Mouse (Mus musculus): ENCODE results near the gene Plxna3.
"Not testable (repeated sequence)": the region's sequence is repeated elsewhere in the genome, so short reads cannot be mapped to it uniquely, and the experiment has no call there.

Plxna3 gene

GRCm38 (mm10) chrX:74328725-74329161 lies at the start of gene Plxna3:
Plxna3 (plus strand) TSS chrX:74329066.
- peak; percentile 74 for DNase-seq

- no peak for DNase-seq
These were observed 47.7 kb upstream of the Plxna3 start for GRCm38 (mm10) chrX:74281041-74281731.

GRCm38 (mm10) chrX:74281732-74282394 lies 47.0 kb upstream of the Plxna3 start, which contains the start of the genes Taz and Dnase1l1:
Taz (plus strand) TSS chrX:74281912.
Dnase1l1 (minus strand) TSS chrX:74282337.
- DNase-seq: peak; percentile 91

GRCm38 (mm10) chrX:74282395-74283091 lies 46.3 kb upstream of the Plxna3 start:
- peak; percentile 92 for DNase-seq

GRCm38 (mm10) chrX:74283092-74283437 lies 45.8 kb upstream of the Plxna3 start:
- no peak for DNase-seq

- DNase-seq: no peak
These were observed 35.4 kb upstream of the Plxna3 start for GRCm38 (mm10) chrX:74293431-74293830.

- DNase-seq: peak; percentile 95
These were observed 32.1 kb upstream of the Plxna3 start, which contains the start of gene Atp6ap1 for GRCm38 (mm10) chrX:74296538-74297448. Atp6ap1 (plus strand) TSS chrX:74297097.

GRCm38 (mm10) chrX:74298348-74298747 lies 30.5 kb upstream of the Plxna3 start:
- no peak for DNase-seq

GRCm38 (mm10) chrX:74299721-74300120 lies 29.1 kb upstream of the Plxna3 start:
- no peak for DNase-seq

- peak; percentile 82 for DNase-seq
These were observed 23.8 kb upstream of the Plxna3 start, which contains the start of gene Gdi1 for GRCm38 (mm10) chrX:74304867-74305700. Gdi1 (plus strand) TSS chrX:74304998.

GRCm38 (mm10) chrX:74312540-74313464 lies 16.1 kb upstream of the Plxna3 start, which contains the start of gene Fam50a:
Fam50a (plus strand) TSS chrX:74313033.
- peak; percentile 93 for DNase-seq

- no peak for DNase-seq
These were observed 377 bp downstream of the Plxna3 start for GRCm38 (mm10) chrX:74329215-74329671.

GRCm38 (mm10) chrX:74330166-74330930 lies 1.5 kb downstream of the Plxna3 start:
- DNase-seq: no peak

- DNase-seq: no peak
These were observed 24.0 kb downstream of the Plxna3 start for GRCm38 (mm10) chrX:74352645-74353466.

- peak; percentile 89 for DNase-seq
These were observed 24.6 kb downstream of the Plxna3 start, which contains the start of gene Lage3 for GRCm38 (mm10) chrX:74353467-74353770. Lage3 (minus strand) TSS chrX:74353618.

GRCm38 (mm10) chrX:74357069-74357468 lies 28.2 kb downstream of the Plxna3 start:
- not testable (repeated sequence) for DNase-seq

GRCm38 (mm10) chrX:74359171-74359570 lies 30.3 kb downstream of the Plxna3 start:
- DNase-seq: peak; percentile 28

GRCm38 (mm10) chrX:74367512-74367911 lies 38.6 kb downstream of the Plxna3 start:
- DNase-seq: no peak
